Mouse (Mus musculus) cerebellum, adult 2 months (tissue): ENCODE measurements at regions not wholly inside any gene's neighbourhood (a gene's known extent, or its start where the extent isn't known, plus 50 kb on each side); places are given as distances from the start of the nearest gene placed in this dataset.

Experiments
- CTCF ChIP-seq: fragments of 200-500 bp; IDR thresholded peaks from 2 replicates; pipeline ENCODE4 v1.5.1; 2011; ENCODE audit warnings: low read depth, mild to moderate bottlenecking, control low read depth, low read length, moderate library complexity, borderline replicate concordance; ENCODE audit not compliant: insufficient read depth
- POLR2A ChIP-seq: fragments of 200-500 bp; IDR thresholded peaks from 2 replicates; pipeline ENCODE4 v1.6.1; 2011; ENCODE audit warnings: low read length, control low read depth, borderline replicate concordance; ENCODE audit not compliant: insufficient read depth

- TF ChIP-seq CTCF (no peak), POLR2A (no peak)
Observed at GRCm38 (mm10) chr4:8949537-8949936, 710.7 kb upstream of the Car8 start.
